Mouse (Mus musculus) midbrain, embryonic 16.5 days (tissue): Measurements from ENCODE around the gene Itih1. TPM values are rescaled to one million over a fixed set of nuclear protein-coding genes. Genes with fewer than 3 reads are reported as not detected.

ENCODE experiments used
- ATAC-seq: fragments of 200-750 bp; cut with Nextera tagmentation; 2 replicates; pipeline ENCODE4 v1.8.0; 2017; ENCODE audit warnings: moderate TSS enrichment
- H3K27ac ChIP-seq: fragments of 300-500 bp; sonication (generic); 2 replicates; pipeline ENCODE4 v1.5.1; 2014; ENCODE audit warnings: mild to moderate bottlenecking, low read length, mixed read lengths
- H3K27me3 ChIP-seq: fragments of 300-500 bp; sonication (generic); 2 replicates; pipeline ENCODE4 v1.6.1; 2014; ENCODE audit warnings: low read depth, low read length, mixed read lengths; ENCODE audit not compliant: control insufficient read depth, insufficient read depth
- H3K36me3 ChIP-seq: fragments of 300-500 bp; sonication (generic); 2 replicates; pipeline ENCODE4 v1.6.1; 2014; ENCODE audit warnings: mild to moderate bottlenecking, low read length, moderate library complexity, mixed read lengths; ENCODE audit not compliant: control insufficient read depth, insufficient read depth
- H3K4me1 ChIP-seq: fragments of 300-500 bp; sonication (generic); 2 replicates; pipeline ENCODE4 v1.6.1; 2014; ENCODE audit warnings: mild to moderate bottlenecking, low read length, mixed read lengths; ENCODE audit not compliant: control insufficient read depth, insufficient read depth
- H3K4me2 ChIP-seq: fragments of 300-500 bp; sonication (generic); 2 replicates; pipeline ENCODE4 v1.6.1; 2014; ENCODE audit warnings: mild to moderate bottlenecking, low read length, mixed read lengths
- H3K4me3 ChIP-seq: fragments of 300-500 bp; sonication (generic); 2 replicates; pipeline ENCODE4 v1.5.1; 2014; ENCODE audit warnings: low read depth, mild to moderate bottlenecking, low read length, moderate library complexity, mixed read lengths
- H3K9ac ChIP-seq: fragments of 300-500 bp; sonication (generic); 2 replicates; pipeline ENCODE4 v1.6.1; 2014; ENCODE audit warnings: low read depth, low read length, mixed read lengths
- H3K9me3 ChIP-seq: fragments of 300-500 bp; sonication (generic); replicated peaks from 2 replicates; pipeline ENCODE4 v1.6.1; 2014; ENCODE audit warnings: mild to moderate bottlenecking, low read length, mixed read lengths; ENCODE audit not compliant: control insufficient read depth, poor library complexity, severe bottlenecking
- WGBS: fragments of 180-500 bp; shearing (Covaris S2); extraction: QIAGEN DNeasy Blood & Tissue Kit; methylation state at CpG from one replicate; pipeline ENCODE4 v1.1.7; 2014; 5-methylcytosine and 5-hydroxymethylcytosine counted together
- polyA plus RNA-seq: library from polyadenylated mRNA; unstranded; fragments of >200 nt; fragmentation: Nextera tagmentation; extraction: Ambion mirVana; gene quantifications from 2 replicates; pipeline ENCODE4 v1.2.1, GENCODE M21; 2015

Itih1 gene
- polyA plus RNA-seq, 1 experiment from 2014 or later = not detected

GRCm38 (mm10) chr14:30886204-30886603 is 56.9 kb downstream of the Itih1 start, which contains the start of gene Itih4:
Gene Itih4, plus strand, starts transcription at chr14:30886476.
- ATAC-seq = no peak
- no peaks in the 10 kb centered on the region for H3K4me1 ChIP-seq
- no peak within 1 kb of the TSS for H3K4me3 ChIP-seq
- no peaks in the 10 kb centered on the region for H3K9me3 ChIP-seq
- WGBS = 92% methylated on average over 3 of the region's 3 CpGs
- H3K36me3 ChIP-seq = no peaks in the 10 kb centered on the region
- H3K27ac ChIP-seq = no peak within 1 kb of the TSS
- no peak within 1 kb of the TSS for H3K4me2 ChIP-seq
- H3K9ac ChIP-seq = no peak within 1 kb of the TSS
- H3K27me3 ChIP-seq = no peaks in the 10 kb centered on the region

GRCm38 (mm10) chr14:30885298-30885697 is 57.8 kb downstream of the Itih1 start:
- WGBS = 13% methylated on average over 3 of the region's 3 CpGs
- Histone ChIP-seq H3K36me3 (no peaks in the 10 kb centered on the region), H3K9me3 (no peaks in the 10 kb centered on the region), H3K4me3 (no peak overlapping the region), H3K27ac (no peak overlapping the region), H3K4me1 (no peaks in the 10 kb centered on the region), H3K9ac (no peak overlapping the region), H3K27me3 (no peaks in the 10 kb centered on the region), H3K4me2 (no peak overlapping the region)
- ATAC-seq = no peak

GRCm38 (mm10) chr14:30881718-30882108 is 61.4 kb downstream of the Itih1 start:
- ATAC-seq = no peak
- Histone ChIP-seq H3K4me1 (no peaks in the 10 kb centered on the region), H3K4me2 (no peak overlapping the region), H3K9ac (no peak overlapping the region), H3K36me3 (no peaks in the 10 kb centered on the region), H3K27me3 (no peaks in the 10 kb centered on the region), H3K27ac (no peak overlapping the region), H3K9me3 (no peaks in the 10 kb centered on the region), H3K4me3 (no peak overlapping the region)
- 90% methylated on average over 3 of the region's 3 CpGs for WGBS

GRCm38 (mm10) chr14:30880811-30881717 is 62.0 kb downstream of the Itih1 start:
- no peak overlapping the region for H3K9ac ChIP-seq
- H3K27ac ChIP-seq = no peak overlapping the region
- H3K4me1 ChIP-seq = no peaks in the 10 kb centered on the region
- H3K4me3 ChIP-seq = no peak overlapping the region
- H3K36me3 ChIP-seq = no peaks in the 10 kb centered on the region
- no peak overlapping the region for H3K4me2 ChIP-seq
- no peaks in the 10 kb centered on the region for H3K27me3 ChIP-seq
- ATAC-seq = no peak
- WGBS = 90% methylated on average over 17 of the region's 17 CpGs
- H3K9me3 ChIP-seq = no peaks in the 10 kb centered on the region

GRCm38 (mm10) chr14:30880251-30880650 is 62.8 kb downstream of the Itih1 start:
- Histone ChIP-seq H3K36me3 (0 out of 2 replicates have a peak, but pooled peaks cover 2% of the 10 kb centered on the region), H3K27ac (no peak overlapping the region), H3K4me1 (no peaks in the 10 kb centered on the region), H3K9ac (no peak overlapping the region), H3K4me2 (no peak overlapping the region), H3K9me3 (no peaks in the 10 kb centered on the region), H3K4me3 (no peak overlapping the region), H3K27me3 (no peaks in the 10 kb centered on the region)
- no peak for ATAC-seq
- WGBS = 77% methylated on average over 8 of the region's 8 CpGs

GRCm38 (mm10) chr14:30879794-30880193 is 63.3 kb downstream of the Itih1 start:
- no peak overlapping the region for H3K4me3 ChIP-seq
- no peaks in the 10 kb centered on the region for H3K9me3 ChIP-seq
- 0 out of 2 replicates have a peak, but pooled peaks cover 2% of the 10 kb centered on the region for H3K36me3 ChIP-seq
- H3K4me2 ChIP-seq = no peak overlapping the region
- no peak overlapping the region for H3K9ac ChIP-seq
- WGBS = 64% methylated on average over 9 of the region's 9 CpGs
- H3K27ac ChIP-seq = no peak overlapping the region
- no peaks in the 10 kb centered on the region for H3K4me1 ChIP-seq
- ATAC-seq = no peak
- H3K27me3 ChIP-seq = no peaks in the 10 kb centered on the region

Other genes starting within 250 kb of the Itih1 start
- 17.4 and 21.7 TPM in 2 replicates for gene Sfmbt1, start 228.4 kb downstream of the Itih1 start, polyA plus RNA-seq
- gene Tmem110, start 117.7 kb downstream of the Itih1 start, polyA plus RNA-seq = 22.3 and 22.9 TPM in 2 replicates
- 0.51 and 0.68 TPM in 2 replicates for gene Mustn1, start 64.1 kb downstream of the Itih1 start, polyA plus RNA-seq
- not detected in 2 replicates for gene Itih4, start 56.8 kb downstream of the Itih1 start, polyA plus RNA-seq
- 1.1 and 2.6 TPM in 2 replicates for gene Itih3, start 19.5 kb downstream of the Itih1 start, polyA plus RNA-seq
- 18.5 and 20.0 TPM in 2 replicates for gene Nek4, start 8.1 kb upstream of the Itih1 start, polyA plus RNA-seq
- 60.5 and 63.9 TPM in 2 replicates for gene Glt8d1, start 58.1 kb upstream of the Itih1 start, polyA plus RNA-seq
- gene Spcs1, start 58.4 kb upstream of the Itih1 start, polyA plus RNA-seq = 329 and 337 TPM in 2 replicates
- 118 and 128 TPM in 2 replicates for gene Pbrm1, start 75.8 kb upstream of the Itih1 start, polyA plus RNA-seq
- 46.4 and 49.3 TPM in 2 replicates for gene Gnl3, start 75.9 kb upstream of the Itih1 start, polyA plus RNA-seq
- 38.4 and 57.0 TPM in 2 replicates for gene Smim4, start 185.7 kb upstream of the Itih1 start, polyA plus RNA-seq
- gene Nt5dc2, start 187.8 kb upstream of the Itih1 start, polyA plus RNA-seq = 170 and 199 TPM in 2 replicates
- gene Stab1, start 225.4 kb upstream of the Itih1 start, polyA plus RNA-seq = 11.2 and 15.4 TPM in 2 replicates